Mouse (Mus musculus) brown adipose tissue, adult 24 weeks (tissue): ENCODE measurements around the gene Car5a. TPM values are rescaled to one million over a fixed set of nuclear protein-coding genes. Genes with fewer than 3 reads are reported as not detected.

Experiments
- H3K27ac ChIP-seq: fragments of 200-500 bp; replicated peaks from 2 replicates; pipeline ENCODE4 v1.5.1; 2012; ENCODE audit warnings: low read depth, mild to moderate bottlenecking, low read length
- H3K4me1 ChIP-seq: fragments of 200-500 bp; 2 replicates; pipeline ENCODE4 v1.6.1; 2012; ENCODE audit warnings: low read length, mixed read lengths; ENCODE audit not compliant: control insufficient read depth, insufficient read depth, insufficient read length
- H3K4me3 ChIP-seq: fragments of 200-500 bp; 2 replicates; pipeline ENCODE4 v1.5.1; 2012; ENCODE audit warnings: low read depth, mild to moderate bottlenecking, low read length, moderate library complexity; ENCODE audit not compliant: insufficient read depth
- polyA plus RNA-seq: library from polyadenylated mRNA; stranded (reverse); fragments of >200 nt; gene quantifications from 2 replicates; pipeline ENCODE4 v1.2.4, GENCODE M21; 2012; ENCODE audit not compliant: missing spikeins, insufficient read depth, insufficient read length

The Car5a gene
- not detected in 2 replicates for polyA plus RNA-seq

DNA sequence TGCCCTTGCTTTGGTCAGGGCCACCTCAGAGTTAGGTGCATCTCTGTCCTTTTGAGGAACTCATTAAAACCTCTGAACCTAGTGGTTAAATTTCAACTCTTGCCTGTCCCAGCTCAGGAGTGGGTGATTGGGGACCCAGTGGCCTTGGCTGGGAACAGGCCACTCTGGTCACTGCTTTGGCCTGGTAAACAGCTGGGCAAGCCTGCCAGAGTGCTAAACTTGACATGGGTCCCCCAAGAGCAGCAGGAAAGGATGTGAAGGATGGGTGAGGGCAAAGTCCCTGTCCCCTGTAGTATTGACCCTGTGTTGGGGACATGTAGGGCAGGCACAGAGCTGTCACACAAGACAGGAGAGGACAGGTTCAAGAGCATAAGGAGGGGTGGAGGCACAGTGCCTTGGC is at the start of gene Car5a:
TSS of gene Car5a (minus strand) at position 74 of the 400 bp plus-strand sequence.
- peaks cover 6% of the 10 kb centered on the region for H3K4me1 ChIP-seq
- H3K4me3 ChIP-seq = no peak within 1 kb of the TSS
- H3K27ac ChIP-seq = no peak within 1 kb of the TSS

DNA sequence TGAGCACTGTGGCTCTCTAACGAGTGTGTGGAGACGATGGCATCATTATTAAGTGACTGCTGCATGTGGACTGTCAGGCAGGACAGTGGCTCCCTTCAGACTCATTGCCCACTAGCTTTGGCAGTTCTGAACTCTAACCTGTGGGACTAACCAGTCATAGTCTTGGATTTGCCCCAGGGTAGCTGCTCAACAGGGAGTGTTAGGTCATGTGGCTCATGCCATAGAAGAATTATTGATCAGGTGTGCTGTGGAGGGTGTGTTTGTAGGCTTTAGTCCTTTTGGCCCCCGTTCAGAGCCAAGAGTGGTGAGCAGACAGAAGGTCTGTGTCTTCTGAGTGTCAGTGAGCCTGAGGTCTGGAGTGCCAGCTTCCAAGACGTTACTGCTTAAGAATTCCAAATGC is 48.2 kb upstream of the Car5a start:
- no peak overlapping the region for H3K27ac ChIP-seq
- H3K4me3 ChIP-seq = no peak overlapping the region
- no peaks in the 10 kb centered on the region for H3K4me1 ChIP-seq

DNA sequence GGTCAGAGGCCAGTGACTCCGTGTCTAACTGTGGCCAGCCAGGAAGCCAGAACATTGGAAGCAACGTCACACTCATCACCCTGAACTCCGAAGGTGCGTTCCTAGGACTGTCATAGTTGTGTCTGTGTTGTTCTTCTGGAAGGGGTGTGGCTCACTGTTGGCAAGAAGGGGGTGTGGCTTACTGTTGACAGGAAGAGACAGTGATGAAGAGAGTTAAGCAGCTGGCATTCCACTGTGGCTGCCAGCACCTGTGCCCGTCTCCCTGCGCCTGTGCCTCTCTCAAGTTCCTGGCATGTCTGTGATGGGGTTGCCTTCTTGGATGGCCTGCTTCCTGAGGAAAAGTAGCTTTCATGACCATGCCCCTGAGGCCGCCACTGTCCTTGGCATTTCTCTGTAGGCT is 46.9 kb upstream of the Car5a start:
- no peaks in the 10 kb centered on the region for H3K4me1 ChIP-seq
- no peak overlapping the region for H3K4me3 ChIP-seq
- H3K27ac ChIP-seq = no peak overlapping the region

DNA sequence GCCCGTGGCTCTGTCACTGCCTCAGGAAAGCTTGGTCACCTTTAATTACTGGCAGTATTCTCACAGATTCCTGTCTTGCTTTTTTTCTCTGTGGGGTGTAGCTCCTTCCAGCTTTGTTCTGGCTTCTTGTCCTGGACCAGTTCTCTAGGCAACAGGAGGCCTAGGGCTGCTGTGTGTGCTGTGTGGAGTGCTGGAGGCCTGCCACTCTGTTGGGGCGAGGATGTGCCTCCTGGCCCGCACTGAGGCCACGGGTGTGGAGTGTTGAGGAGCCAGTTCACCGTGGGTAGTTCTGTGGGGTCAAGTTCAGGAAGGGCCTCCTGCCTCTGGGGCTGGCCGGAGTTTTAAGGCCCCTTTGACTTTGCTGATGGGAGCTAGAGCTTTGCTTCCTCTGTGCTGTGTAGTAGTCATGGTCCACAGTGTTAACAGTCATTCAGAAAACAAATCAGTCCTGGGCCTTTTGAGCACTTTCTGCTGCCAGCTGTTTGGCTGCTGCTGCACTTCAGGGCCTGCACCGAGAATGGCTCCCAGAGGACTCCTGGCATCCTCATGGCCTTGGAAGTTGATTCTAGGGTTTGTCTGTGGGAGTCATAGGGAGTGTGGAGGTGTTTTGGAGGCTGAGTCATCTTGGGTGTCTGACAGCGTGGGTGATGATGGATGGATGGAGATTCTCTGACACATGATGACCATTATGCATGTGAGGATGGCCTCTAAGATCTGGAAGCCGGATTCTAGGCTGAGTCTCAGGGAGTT is 46.0 kb upstream of the Car5a start:
- Histone ChIP-seq H3K4me3 (no peak overlapping the region), H3K27ac (no peak overlapping the region), H3K4me1 (no peaks in the 10 kb centered on the region)

DNA sequence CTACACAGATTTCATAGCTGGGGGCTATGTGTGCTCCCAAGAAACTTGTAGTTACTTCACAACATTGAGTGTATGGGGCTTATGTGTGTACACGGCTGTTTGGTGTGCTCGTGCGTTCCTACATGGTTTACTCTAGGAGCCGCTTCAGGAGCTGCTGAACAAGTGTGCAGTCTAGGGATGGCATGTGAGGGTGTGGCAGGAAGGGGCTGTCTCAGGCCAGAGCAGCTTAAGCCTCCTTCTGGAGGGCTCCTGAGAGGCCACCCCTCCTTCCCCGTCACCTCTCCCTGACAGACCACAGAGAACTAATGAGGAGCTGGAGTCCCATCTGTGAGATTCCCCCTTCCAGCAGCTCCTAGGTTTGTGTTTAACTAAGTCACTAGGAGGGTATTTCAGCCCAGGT is 43.2 kb upstream of the Car5a start:
- no peak overlapping the region for H3K27ac ChIP-seq
- no peaks in the 10 kb centered on the region for H3K4me1 ChIP-seq
- H3K4me3 ChIP-seq = no peak overlapping the region

DNA sequence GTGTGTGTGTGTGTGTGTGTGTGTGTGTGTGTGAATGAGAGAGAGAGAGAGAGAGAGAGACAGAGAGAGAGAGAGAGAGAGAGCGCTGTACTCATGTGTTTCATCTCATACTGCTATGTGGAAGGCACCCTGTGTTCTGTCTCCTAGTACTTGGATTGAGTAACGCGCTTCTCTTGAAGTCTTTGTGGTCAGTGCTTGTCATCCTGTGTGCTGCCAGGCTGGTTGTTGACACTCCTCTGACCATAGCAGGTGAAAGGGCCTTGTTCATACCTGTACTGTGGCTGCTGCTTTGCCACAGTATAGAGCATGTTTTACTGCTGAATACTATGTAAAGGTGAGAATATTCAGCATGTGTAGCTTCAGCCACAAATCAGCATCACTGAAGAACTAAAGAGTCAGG is 41.0 kb upstream of the Car5a start:
- Histone ChIP-seq H3K4me1 (no peaks in the 10 kb centered on the region), H3K4me3 (no peak overlapping the region), H3K27ac (no peak overlapping the region)

DNA sequence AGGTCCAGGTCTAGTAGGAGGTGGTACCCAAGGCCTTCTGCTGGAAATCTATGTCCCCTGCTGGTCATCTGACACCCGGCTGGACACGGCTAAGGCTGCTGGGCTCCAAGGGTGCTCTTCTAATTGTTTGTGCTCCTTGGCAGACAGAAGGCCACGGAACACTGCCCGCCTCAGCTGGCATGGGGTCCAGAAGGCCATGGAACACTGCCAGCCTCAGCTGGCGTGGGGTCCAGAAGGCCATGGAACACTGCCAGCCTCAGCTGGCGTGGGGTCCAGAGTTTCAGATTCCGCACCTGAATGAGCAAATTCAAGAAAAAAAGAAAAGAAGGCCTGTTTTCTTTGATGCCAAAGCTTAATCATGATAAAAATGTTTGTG is 36.8 kb upstream of the Car5a start:
- H3K4me3 ChIP-seq = no peak overlapping the region
- H3K4me1 ChIP-seq = no peaks in the 10 kb centered on the region
- H3K27ac ChIP-seq = no peak overlapping the region

DNA sequence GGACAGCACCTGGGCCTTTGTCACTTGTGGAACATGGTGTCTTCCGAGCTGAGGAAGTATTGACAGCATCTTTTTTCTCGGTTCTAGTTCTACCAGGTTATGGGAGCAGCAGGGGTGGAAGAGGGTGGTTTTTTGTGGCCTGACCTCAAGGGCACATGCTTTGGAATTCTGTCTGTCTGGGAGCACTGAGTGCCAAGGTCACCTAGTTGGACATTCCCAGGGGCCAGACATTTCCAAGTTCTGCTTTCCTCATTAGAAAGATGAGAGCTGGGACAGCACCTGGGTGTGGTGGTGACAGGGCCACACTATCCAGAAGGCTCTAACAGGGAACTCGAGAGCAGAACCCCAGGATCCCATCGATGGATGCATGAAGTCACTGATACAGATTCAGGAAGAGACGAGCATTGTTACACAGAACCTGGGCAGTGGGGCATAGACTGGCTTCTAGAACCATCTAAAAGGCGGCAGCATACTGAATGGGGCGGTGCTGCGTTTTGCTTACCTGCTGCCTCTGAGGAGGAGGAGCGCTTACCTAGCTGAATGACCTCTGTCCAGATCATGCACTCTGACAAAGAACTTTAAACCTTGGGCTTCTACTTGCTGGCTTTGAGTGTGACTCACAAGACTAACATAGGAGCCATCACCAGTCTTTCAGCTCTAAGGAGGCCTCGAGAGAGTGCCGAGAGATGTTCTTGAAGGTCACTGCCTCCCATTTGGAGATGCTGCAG is 36.3 kb upstream of the Car5a start:
- Histone ChIP-seq H3K4me3 (no peak overlapping the region), H3K27ac (no peak overlapping the region), H3K4me1 (no peaks in the 10 kb centered on the region)

DNA sequence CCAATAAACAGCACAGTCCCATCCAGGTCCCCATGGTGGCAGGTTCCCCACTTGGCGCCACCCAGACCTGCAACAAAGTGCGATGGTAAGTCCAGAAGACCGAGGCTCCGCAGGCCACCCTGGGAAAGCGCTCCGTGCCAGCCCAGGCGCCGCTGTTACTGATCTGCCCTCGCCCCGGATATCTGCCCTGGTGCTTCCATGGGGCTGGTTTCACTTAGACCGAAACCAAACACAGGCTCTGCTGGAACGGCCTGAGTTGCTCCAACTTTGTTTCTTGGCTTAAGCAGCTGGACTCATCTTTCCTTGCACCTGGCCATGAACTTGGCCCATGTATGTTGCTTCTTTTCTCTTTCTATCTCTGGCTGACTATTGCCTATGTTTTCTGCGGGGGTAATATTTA is 34.0 kb upstream of the Car5a start:
- H3K27ac ChIP-seq = no peak overlapping the region
- no peaks in the 10 kb centered on the region for H3K4me1 ChIP-seq
- H3K4me3 ChIP-seq = no peak overlapping the region

DNA sequence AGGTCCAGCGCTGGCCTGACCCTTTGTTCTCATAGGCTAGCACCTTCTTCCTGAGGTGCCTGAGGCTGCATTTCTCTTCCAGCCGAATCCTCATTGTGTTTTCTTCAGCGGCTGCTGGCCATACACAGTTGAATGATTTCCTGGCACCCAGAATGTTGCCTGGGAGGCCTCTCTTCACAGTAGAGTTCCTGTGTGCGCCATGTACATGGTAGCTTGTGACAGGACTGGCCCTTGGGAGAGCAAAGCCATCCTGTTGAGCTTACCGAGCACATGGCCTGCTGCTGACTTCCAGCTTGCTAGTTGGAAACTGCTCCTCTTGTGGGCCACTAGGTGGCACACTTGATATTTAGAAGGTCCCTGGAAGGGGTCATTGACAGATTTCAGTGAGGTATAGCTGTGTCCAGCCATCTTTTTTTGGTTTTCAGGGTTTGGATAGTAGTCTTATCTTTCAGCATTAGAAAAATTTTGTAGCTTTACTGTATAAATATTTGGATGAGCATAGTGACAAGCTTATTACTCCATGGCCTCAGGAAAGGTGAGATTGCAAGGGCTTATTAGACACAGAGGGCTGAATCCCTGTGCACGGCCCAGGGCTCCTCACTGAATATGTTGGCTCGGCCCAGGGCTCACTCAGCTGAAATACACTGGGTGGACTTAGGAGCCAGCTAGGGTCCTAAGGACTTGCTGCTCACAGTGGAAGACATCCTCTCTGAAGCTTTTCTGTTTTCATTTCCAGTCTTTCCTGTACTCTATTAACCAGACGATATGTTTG is 33.3 kb upstream of the Car5a start:
- no peak overlapping the region for H3K4me3 ChIP-seq
- no peak overlapping the region for H3K27ac ChIP-seq
- no peaks in the 10 kb centered on the region for H3K4me1 ChIP-seq

DNA sequence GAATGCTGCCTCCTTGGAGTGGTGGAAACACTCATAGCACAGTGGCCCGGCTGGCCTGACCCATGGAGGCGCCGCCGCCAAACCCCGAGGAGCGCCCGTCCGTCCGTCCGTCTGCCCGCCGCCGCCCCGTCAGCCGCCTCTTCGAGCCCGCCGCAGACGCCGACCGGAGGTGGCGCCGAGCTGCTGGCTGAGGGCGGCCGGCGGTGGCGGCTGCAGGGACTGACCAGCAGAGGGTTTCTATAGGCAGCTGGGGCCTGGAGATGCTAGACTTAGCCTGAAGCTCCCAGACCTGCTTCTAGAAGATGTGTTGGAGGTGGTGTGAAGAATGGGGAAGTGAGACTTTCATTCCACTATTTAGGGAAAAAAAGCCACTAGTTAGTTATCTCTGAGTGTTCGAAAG is 29.2 kb upstream of the Car5a start:
- no peak overlapping the region for H3K27ac ChIP-seq
- H3K4me1 ChIP-seq = no peaks in the 10 kb centered on the region; the same call in 1 of the 2 replicates
- no peak overlapping the region for H3K4me3 ChIP-seq

DNA sequence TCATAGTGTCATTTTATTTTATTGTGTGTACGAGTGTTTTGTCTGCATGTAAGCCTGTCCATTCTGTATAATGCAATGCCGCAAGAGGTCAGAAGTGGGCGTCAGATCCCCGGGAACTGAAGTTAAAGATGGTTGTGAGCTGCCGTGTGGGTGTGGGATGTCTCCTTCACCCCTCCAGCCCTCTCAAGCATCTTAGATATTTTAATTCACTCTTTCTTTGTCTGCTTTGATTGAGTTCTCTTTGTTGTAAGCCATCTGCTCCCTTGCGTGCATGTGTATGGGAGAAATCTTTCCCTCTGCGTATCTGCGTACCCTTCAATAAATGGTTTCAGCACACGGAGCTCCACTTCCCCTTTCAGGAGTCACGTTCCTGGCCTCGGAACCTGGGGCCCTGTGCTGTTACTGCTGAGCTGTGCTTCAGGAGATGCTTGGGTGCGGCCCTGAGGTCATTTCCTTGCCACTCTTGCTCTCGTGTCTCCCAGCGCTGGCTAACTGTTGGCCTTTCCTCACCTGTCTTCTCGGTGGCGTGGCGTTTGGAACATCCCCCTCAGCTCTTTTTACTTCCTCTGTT is 26.9 kb upstream of the Car5a start:
- H3K4me3 ChIP-seq = no peak overlapping the region
- no peak overlapping the region for H3K27ac ChIP-seq
- H3K4me1 ChIP-seq = peaks cover 18% of the 10 kb centered on the region

DNA sequence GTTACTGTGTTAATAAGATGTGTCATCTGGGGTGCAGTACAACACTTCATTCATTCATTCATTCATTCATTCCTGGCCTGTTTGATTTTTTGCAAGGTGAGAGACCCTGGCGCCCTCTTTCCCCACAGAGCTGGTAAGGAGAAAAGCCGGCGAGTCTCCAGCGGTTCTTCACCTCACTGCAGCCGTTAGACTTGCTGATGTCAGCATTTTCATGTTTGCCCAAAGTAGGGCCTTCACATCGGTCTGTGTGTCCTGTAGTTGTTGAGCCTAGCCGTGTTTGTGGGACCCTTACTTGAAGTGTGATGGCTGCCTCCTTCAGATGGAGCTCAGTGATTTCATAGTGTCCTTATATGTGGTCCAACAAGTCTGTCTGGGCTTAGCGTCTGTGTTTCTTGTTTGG is 25.5 kb upstream of the Car5a start:
- H3K4me1 ChIP-seq = peaks cover 25% of the 10 kb centered on the region
- H3K27ac ChIP-seq = no peak overlapping the region

DNA sequence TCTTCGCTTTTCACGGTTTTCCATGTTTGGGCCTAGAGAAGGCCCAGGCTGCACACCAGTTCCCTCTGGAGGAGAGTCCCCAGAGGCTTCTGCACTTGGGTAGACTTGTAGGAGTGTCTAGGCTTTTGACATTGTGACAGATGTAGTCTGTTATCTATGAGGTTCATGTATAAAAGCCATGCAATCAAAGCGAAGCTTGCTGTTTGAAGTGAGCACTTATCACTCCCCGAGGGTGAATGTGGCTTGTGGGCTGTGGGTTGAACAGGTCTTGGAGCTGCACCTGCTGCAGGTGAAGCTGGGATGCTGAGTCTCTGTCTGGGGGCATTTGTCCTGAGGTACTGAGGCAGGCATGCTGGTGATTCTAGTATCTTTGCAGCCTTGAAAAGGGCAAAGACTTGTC is 23.8 kb upstream of the Car5a start:
- H3K4me3 ChIP-seq = no peak overlapping the region
- peak overlapping the region; percentile 15; the same call in 1 of the 2 replicates for H3K27ac ChIP-seq
- H3K4me1 ChIP-seq = peaks cover 32% of the 10 kb centered on the region

More for the DNA sequence above, 25.5 kb upstream of the Car5a start:
- H3K4me3 ChIP-seq = no peak overlapping the region

DNA sequence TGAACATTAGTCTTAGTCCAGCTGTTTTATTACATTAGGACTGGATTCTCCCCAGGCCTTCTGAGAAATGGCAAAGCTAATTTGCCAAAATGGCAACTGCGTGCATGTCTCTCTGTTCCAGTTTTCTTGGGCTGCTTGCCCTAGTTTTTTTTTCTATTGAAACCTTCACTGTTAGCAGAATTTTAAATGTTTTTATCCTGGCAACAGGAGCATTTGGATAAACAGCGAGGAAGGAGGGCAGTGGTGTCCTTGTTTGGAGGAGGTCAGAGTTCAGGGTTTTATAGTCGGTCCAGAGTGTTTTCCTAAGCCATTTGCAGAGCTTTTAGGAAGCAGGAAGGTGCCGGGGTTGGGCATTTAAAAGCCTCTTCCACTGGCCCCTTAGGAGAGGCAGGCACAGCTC is 23.3 kb upstream of the Car5a start:
- H3K27ac ChIP-seq = peak overlapping the region; percentile 15; the same call in 1 of the 2 replicates
- no peak overlapping the region for H3K4me3 ChIP-seq
- H3K4me1 ChIP-seq = peaks cover 33% of the 10 kb centered on the region
